Mouse (Mus musculus): Measurements from ENCODE around the gene Zbtb12. TPM values are rescaled to one million over a fixed set of nuclear protein-coding genes. Genes with fewer than 3 reads are reported as not detected.

Zbtb12 gene
- total and polyA plus RNA-seq, 3 experiments: 7.6 to 24.3 TPM; not detected in 1

DNA sequence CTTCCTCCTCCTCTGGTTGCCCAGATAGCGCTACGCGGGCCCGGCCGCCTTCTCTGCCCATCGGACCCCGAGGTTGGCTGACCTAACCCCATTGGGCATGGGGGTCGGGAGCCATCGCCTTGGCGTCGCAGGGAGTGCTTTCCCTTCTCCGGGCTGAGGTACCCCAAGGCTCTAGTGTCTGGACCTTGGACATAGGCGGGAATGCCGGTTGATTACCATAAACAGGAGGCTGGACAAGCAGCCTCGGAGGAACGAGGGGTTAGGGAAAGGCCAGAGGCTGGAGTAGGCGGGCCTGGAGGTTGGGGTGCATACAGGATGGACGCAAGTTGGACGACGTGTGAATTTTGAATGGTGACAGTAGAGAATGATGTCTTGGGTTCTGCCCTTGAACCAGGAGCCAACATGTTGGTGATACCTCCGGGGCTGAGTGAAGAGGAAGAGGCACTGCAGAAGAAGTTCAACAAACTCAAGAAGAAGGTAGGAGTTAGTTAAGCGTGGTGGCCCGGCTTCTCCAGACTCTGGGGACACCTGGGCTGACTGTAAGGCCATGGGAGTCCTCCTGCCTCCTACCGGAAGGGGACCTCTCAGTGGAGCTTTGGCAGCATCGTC is 28.7 kb upstream of the Zbtb12 start:
- Histone ChIP-seq H3K27ac (ENCODE audit: control insufficient read depth, low read depth, low read length) (peak overlapping the region; percentile 34; the same call in 1 of the 2 replicates), H3K79me2 (ENCODE audit: control insufficient read depth, insufficient read depth, low read length, poor library complexity) (peaks cover 15% of the 10 kb centered on the region), H3K9me3 (replicated peaks; ENCODE audit: insufficient read depth, low read length) (no peaks in the 10 kb centered on the region), H3K27me3 (ENCODE audit: control insufficient read depth in 1 of 2, insufficient read depth in 2 of 2, low read length in 2 of 2) (no peaks in the 10 kb centered on the region), H3K4me3 (ENCODE audit: control insufficient read depth in 1 of 2, insufficient read depth in 1 of 2, low read depth in 2 of 2, low read length in 2 of 2) (peak overlapping the region; percentile 59 to 80), H3K9ac (ENCODE audit: control insufficient read depth, low read depth, low read length, poor library complexity, severe bottlenecking) (peak overlapping the region; percentile 86), H3K4me1 (ENCODE audit: control insufficient read depth in 1 of 2, insufficient read depth in 2 of 2, low read length in 2 of 2) (peaks cover 0 to 3% of the 10 kb centered on the region in 2 experiments; a peak in 2 of 4 replicates), H3K36me3 (ENCODE audit: control insufficient read depth in 1 of 2, insufficient read depth in 2 of 2, low read length in 2 of 2) (peaks cover 1 to 5% of the 10 kb centered on the region in 2 experiments)
- TF ChIP-seq MAX (IDR thresholded peaks at IDR 0.05; ENCODE audit: low read length) (no peak), ELF1 (IDR thresholded peaks at IDR 0.05; ENCODE audit: low read depth, low read length) (no peak), UBTF (IDR thresholded peaks at IDR 0.05; ENCODE audit: borderline replicate concordance, insufficient read depth, low read depth, low read length) (0 out of 2 replicates have a peak, but pooled peaks have one; percentile 33), USF2 (IDR thresholded peaks at IDR 0.05; ENCODE audit: borderline replicate concordance in 1 of 2, insufficient read depth in 1 of 2, low read depth in 1 of 2, low read length in 2 of 2) (no peak)
- peak; percentile 55 for DNase-seq (ENCODE audit: low read depth, low spot score)

DNA sequence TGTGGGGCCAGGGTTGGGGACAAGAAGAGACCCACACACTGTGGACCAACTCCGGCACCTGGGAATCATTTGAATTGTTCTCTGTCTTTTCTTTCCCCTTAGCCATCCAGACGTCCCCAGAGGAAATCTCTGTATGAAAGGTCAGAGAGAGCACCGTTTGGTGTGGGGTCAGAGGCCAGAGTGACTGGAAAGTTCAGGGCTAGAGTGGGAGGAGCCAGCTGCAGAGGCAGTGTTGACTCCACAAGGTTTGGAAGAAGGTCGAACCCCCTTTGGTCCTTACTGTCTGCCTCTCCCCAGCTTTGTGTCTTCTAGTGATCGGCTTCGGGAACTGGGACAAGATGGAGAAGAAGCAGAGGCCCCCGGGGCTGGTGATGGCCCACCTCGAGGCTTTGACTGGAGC is 25.8 kb upstream of the Zbtb12 start:
- Histone ChIP-seq H3K9ac (ENCODE audit: control insufficient read depth, low read depth, low read length, poor library complexity, severe bottlenecking) (no peak overlapping the region), H3K9me3 (replicated peaks; ENCODE audit: insufficient read depth, low read length) (no peaks in the 10 kb centered on the region), H3K4me1 (ENCODE audit: control insufficient read depth in 1 of 2, insufficient read depth in 2 of 2, low read length in 2 of 2) (peaks cover 0 to 3% of the 10 kb centered on the region in 2 experiments; a peak in 2 of 4 replicates), H3K79me2 (ENCODE audit: control insufficient read depth, insufficient read depth, low read length, poor library complexity) (peaks cover 15% of the 10 kb centered on the region), H3K27ac (ENCODE audit: control insufficient read depth, low read depth, low read length) (no peak overlapping the region), H3K36me3 (ENCODE audit: control insufficient read depth in 1 of 2, insufficient read depth in 2 of 2, low read length in 2 of 2) (peaks cover 0 to 5% of the 10 kb centered on the region in 2 experiments; a peak in 2 of 4 replicates), H3K27me3 (ENCODE audit: control insufficient read depth in 1 of 2, insufficient read depth in 2 of 2, low read length in 2 of 2) (no peaks in the 10 kb centered on the region), H3K4me3 (ENCODE audit: control insufficient read depth in 1 of 2, insufficient read depth in 1 of 2, low read depth in 2 of 2, low read length in 2 of 2) (no peak overlapping the region)
- TF ChIP-seq TCF12 (IDR thresholded peaks at IDR 0.05; ENCODE audit: low read depth, low read length): no peak
- TF ChIP-seq ETS1 (IDR thresholded peaks at IDR 0.05; ENCODE audit: low read depth, low read length): no peak
- DNase-seq (ENCODE audit: low read depth, low spot score): no peak

DNA sequence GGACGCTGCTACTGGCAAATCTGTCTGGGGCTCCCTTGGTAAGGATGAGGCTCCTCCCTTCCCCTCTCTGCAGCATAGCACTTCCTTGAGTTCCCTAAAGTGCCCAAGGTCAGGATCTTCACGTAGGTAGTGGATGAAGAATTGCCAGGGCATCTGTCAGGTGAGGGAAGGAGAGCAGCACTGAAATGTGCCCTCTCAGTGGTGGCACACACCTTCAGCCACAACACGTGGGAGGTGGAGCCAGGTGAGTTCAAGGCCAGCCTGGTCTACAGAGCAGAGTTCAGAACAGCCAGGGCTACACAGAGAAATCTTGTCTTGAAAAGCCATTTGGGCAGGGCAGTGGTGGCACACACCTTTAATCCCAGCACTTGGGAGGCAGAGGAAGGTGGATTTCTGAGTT is 24.5 kb upstream of the Zbtb12 start:
- Histone ChIP-seq H3K27me3 (ENCODE audit: control insufficient read depth in 1 of 2, insufficient read depth in 2 of 2, low read length in 2 of 2) (no peaks in the 10 kb centered on the region), H3K9ac (ENCODE audit: control insufficient read depth, low read depth, low read length, poor library complexity, severe bottlenecking) (no peak overlapping the region), H3K79me2 (ENCODE audit: control insufficient read depth, insufficient read depth, low read length, poor library complexity) (peaks cover 12% of the 10 kb centered on the region), H3K4me1 (ENCODE audit: control insufficient read depth in 1 of 2, insufficient read depth in 2 of 2, low read length in 2 of 2) (peaks cover 0 to 3% of the 10 kb centered on the region in 2 experiments; a peak in 2 of 4 replicates), H3K27ac (ENCODE audit: control insufficient read depth, low read depth, low read length) (no peak overlapping the region), H3K9me3 (replicated peaks; ENCODE audit: insufficient read depth, low read length) (no peaks in the 10 kb centered on the region), H3K36me3 (ENCODE audit: control insufficient read depth in 1 of 2, insufficient read depth in 2 of 2, low read length in 2 of 2) (peaks cover 0 to 5% of the 10 kb centered on the region in 2 experiments; a peak in 2 of 4 replicates), H3K4me3 (ENCODE audit: control insufficient read depth in 1 of 2, insufficient read depth in 1 of 2, low read depth in 2 of 2, low read length in 2 of 2) (no peak overlapping the region)
- DNase-seq (ENCODE audit: low read depth, low spot score): no peak
- no peak for TF ChIP-seq MXI1 (IDR thresholded peaks at IDR 0.05; ENCODE audit: low read depth, low read length)
